Mouse (Mus musculus) myocyte (in vitro differentiated cells): ENCODE data around the gene Gemin4. TPM values are rescaled to one million over a fixed set of nuclear protein-coding genes. Genes with fewer than 3 reads are reported as not detected.

Source experiments
- H3K27me3 ChIP-seq: one replicate; pipeline ENCODE4 v1.6.1; 2011; ENCODE audit not compliant: control insufficient read depth, insufficient read depth, insufficient read length
- H3K36me3 ChIP-seq: one replicate; pipeline ENCODE4 v1.6.1; 2011; ENCODE audit not compliant: control insufficient read depth, insufficient read depth
- H3K4me2 ChIP-seq: one replicate; pipeline ENCODE4 v1.6.1; 2011; ENCODE audit warnings: low read depth, control low read depth
- H3K4me3 ChIP-seq: one replicate; pipeline ENCODE4 v1.5.1; 2011; ENCODE audit warnings: mild to moderate bottlenecking, control low read depth, moderate library complexity
- H3K79me2 ChIP-seq: one replicate; pipeline ENCODE4 v1.6.1; 2011; ENCODE audit not compliant: control insufficient read depth, insufficient read depth
- H3ac ChIP-seq: one replicate; pipeline ENCODE4 v1.6.1; 2011; ENCODE audit not compliant: control insufficient read depth, insufficient read length
- CEBPB ChIP-seq: IDR thresholded peaks from 2 replicates; pipeline ENCODE4 v1.6.1; 2011; ENCODE audit warnings: mild to moderate bottlenecking, moderate library complexity; ENCODE audit not compliant: poor library complexity, insufficient read depth, severe bottlenecking
- E2F4 ChIP-seq: IDR thresholded peaks from one replicate; pipeline ENCODE4 v1.6.1; 2011; ENCODE audit warnings: mild to moderate bottlenecking, control low read depth, moderate library complexity; ENCODE audit not compliant: insufficient read depth
- MAX ChIP-seq: IDR thresholded peaks from one replicate; pipeline ENCODE4 v1.6.1; 2011; ENCODE audit warnings: low read depth, mild to moderate bottlenecking, control low read depth
- MYOD1 ChIP-seq, 3 experiments: IDR thresholded peaks; one replicate each; pipeline ENCODE4 v1.6.1; 2011; ENCODE audit warnings: control low read depth in 2 of 3, low read depth in 2 of 3, mild to moderate bottlenecking in 2 of 3, moderate library complexity in 1 of 3; ENCODE audit not compliant: insufficient read length in 2 of 3, control insufficient read depth in 1 of 3
- MYOG ChIP-seq, 3 experiments: IDR thresholded peaks; one replicate each; pipeline ENCODE4 v1.6.1; 2011; ENCODE audit warnings: control low read depth in 2 of 3, low read depth in 2 of 3, mild to moderate bottlenecking in 2 of 3; ENCODE audit not compliant: insufficient read length in 2 of 3, control insufficient read depth in 1 of 3, insufficient read depth in 1 of 3
- POLR2A ChIP-seq: IDR thresholded peaks from one replicate; pipeline ENCODE4 v1.6.1; 2011; ENCODE audit warnings: low read depth, mild to moderate bottlenecking, control low read depth, moderate library complexity; ENCODE audit not compliant: insufficient read length
- POLR2AphosphoS2 ChIP-seq: IDR thresholded peaks from one replicate; pipeline ENCODE4 v1.6.1; 2011; ENCODE audit warnings: low read depth, control low read depth; ENCODE audit not compliant: insufficient read length
- REST ChIP-seq: IDR thresholded peaks from one replicate; pipeline ENCODE4 v1.6.1; 2011; ENCODE audit warnings: mild to moderate bottlenecking, control low read depth, moderate library complexity; ENCODE audit not compliant: insufficient read depth, insufficient read length
- SRF ChIP-seq: IDR thresholded peaks from one replicate; pipeline ENCODE4 v1.6.1; 2011; ENCODE audit warnings: low read depth; ENCODE audit not compliant: control insufficient read depth, insufficient read length
- TCF12 ChIP-seq: IDR thresholded peaks from one replicate; pipeline ENCODE4 v1.6.1; 2011; ENCODE audit warnings: mild to moderate bottlenecking, control low read depth; ENCODE audit not compliant: poor library complexity, insufficient read depth, severe bottlenecking
- TCF3 ChIP-seq: IDR thresholded peaks from one replicate; pipeline ENCODE4 v1.6.1; 2011; ENCODE audit warnings: low read depth, control low read depth; ENCODE audit not compliant: insufficient read length
- USF1 ChIP-seq: IDR thresholded peaks from one replicate; pipeline ENCODE4 v1.6.1; 2011; ENCODE audit warnings: low read depth, mild to moderate bottlenecking, control low read depth, moderate library complexity
- polyA plus RNA-seq: library from polyadenylated mRNA; unstranded; fragments of >200 nt; fragmentation: generic; extraction: Trizol; gene quantifications from one replicate; pipeline ENCODE4 v1.2.1, GENCODE M21; 2012; ENCODE audit warnings: missing spikeins

Gemin4 gene
- polyA plus RNA-seq, 1 experiment: 10.7 TPM

DNA sequence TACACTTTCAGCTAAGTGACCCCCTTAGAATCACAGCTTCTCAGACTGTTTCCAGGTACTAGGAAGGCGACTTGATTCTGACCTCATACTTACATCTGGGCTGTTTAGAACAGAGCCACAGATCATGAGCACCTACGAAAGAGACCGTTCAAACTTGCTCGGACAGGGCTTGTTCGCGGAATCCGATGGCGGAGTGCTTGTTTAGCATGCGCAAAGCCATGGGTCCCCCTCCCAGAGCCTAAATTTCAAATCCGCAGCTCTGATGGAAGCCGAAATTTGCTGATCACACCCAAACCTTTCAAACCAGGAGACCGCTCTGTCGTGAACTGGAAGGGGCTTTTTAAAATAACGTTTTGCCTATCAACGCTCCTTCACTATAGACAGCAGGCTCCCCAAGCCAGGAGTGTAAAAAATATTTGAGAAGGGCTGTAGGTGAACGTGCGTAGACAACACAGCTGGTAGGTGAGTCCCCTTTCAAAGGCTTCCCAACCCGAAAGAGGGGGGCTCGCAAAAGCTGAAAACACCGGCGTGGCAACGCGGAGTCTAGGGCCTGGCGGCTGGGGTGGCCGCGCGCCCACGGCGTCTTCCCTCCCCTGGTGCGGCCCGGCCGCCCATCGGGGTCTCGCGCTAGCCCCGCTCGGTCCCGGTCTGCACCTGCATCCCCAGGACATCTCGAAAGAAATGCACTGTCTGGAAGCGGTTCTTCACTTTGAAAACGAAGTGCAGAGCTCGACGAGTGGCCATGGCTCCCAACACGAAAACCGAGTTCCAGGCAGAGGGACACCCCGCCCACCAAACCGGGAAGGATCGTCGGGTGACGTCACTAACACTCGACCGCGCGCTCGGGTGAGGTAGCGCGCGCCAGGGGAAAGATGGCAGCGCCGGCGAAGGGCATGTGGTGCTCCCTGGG, 25.7 kb upstream of the Gemin4 start, which contains the start of the genes Mrm3 and Glod4:
Gene Mrm3 (plus strand): TSS at position 815 of the 910 bp plus-strand sequence.
Gene Glod4 (minus strand): TSS at position 825 of the 910 bp plus-strand sequence.
- H3K79me2 ChIP-seq: peaks cover 32% of the 10 kb centered on the region
- H3K27me3 ChIP-seq: no peaks in the 10 kb centered on the region
- peaks cover 12% of the 10 kb centered on the region for H3K36me3 ChIP-seq
- peak within 1 kb of the TSS; percentile 68 for H3ac ChIP-seq
- H3K4me3 ChIP-seq: peak within 1 kb of the TSS; percentile 85
- TF ChIP-seq TCF12 (no peak), CEBPB (no peak), REST (no peak), SRF (peak; percentile 90), USF1 (no peak), TCF3 (no peak), MAX (no peak), E2F4 (peak; percentile 25), MYOD1 (IDR thresholded peaks at IDR 0.05; ENCODE audit: control insufficient read depth in 1 of 3, insufficient read length in 2 of 3, low read depth in 2 of 3) (no peak), POLR2A (peak; percentile 91), POLR2AphosphoS2 (peak; percentile 97), MYOG (IDR thresholded peaks at IDR 0.05; ENCODE audit: control insufficient read depth in 1 of 3, insufficient read depth in 1 of 3, insufficient read length in 2 of 3, low read depth in 2 of 3) (no peak)
- H3K4me2 ChIP-seq: peak within 1 kb of the TSS; percentile 99

DNA sequence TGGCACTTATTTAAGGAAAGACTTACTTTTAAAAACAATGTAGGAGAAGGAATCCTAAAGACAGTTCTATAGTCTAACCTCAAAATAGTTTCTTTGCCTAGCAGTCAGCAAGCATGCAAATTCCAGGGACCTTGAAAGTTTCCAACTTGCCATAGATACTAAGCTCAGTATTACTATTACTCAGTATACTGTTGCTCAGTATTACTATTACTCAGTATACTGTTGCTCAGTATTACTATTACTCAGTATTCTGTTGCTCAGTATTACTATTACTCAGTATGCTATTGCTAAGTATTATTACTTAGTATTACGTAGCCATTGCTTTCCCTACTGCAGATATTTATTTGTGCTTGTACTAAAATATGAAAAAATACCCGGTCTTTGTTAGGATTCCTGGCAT, 22.3 kb upstream of the Gemin4 start:
- H3K4me2 ChIP-seq: no peak overlapping the region
- no peaks in the 10 kb centered on the region for H3K36me3 ChIP-seq
- peaks cover 20% of the 10 kb centered on the region for H3K79me2 ChIP-seq
- no peak overlapping the region for H3ac ChIP-seq
- no peak overlapping the region for H3K4me3 ChIP-seq
- no peaks in the 10 kb centered on the region for H3K27me3 ChIP-seq
- no peak for TF ChIP-seq SRF
- TF ChIP-seq REST: no peak
- no peak for TF ChIP-seq TCF3
- TF ChIP-seq USF1: no peak
- no peak for TF ChIP-seq MAX
- TF ChIP-seq MYOG (IDR thresholded peaks at IDR 0.05; ENCODE audit: control insufficient read depth in 1 of 3, insufficient read depth in 1 of 3, insufficient read length in 2 of 3, low read depth in 2 of 3): no peak
- no peak for TF ChIP-seq CEBPB
- TF ChIP-seq POLR2A: no peak
- no peak for TF ChIP-seq POLR2AphosphoS2
- TF ChIP-seq MYOD1 (IDR thresholded peaks at IDR 0.05; ENCODE audit: control insufficient read depth in 1 of 3, insufficient read length in 2 of 3, low read depth in 2 of 3): no peak
- no peak for TF ChIP-seq E2F4
- TF ChIP-seq TCF12: no peak

DNA sequence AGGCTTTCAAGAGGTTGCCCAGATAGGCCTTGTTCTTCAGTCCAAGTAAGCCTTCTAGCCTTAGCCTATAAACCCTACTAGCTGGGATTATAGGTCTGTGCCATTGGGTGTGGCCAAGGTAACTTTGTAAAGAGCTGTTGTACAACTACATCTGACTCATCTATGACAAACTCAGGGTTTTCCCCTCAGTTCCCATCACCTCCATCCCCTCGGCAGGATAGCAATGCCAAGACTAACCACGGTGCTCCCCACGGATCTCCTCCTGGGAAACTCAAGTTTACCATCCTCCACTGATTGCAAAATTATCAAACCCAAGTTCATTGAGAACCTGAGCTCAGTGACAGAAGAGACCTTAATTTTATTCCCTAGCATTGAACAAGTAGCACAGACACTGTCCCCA, 18.7 kb upstream of the Gemin4 start:
- Histone ChIP-seq H3ac (no peak overlapping the region), H3K4me3 (no peak overlapping the region), H3K79me2 (no peaks in the 10 kb centered on the region), H3K4me2 (no peak overlapping the region), H3K36me3 (peaks cover 18% of the 10 kb centered on the region), H3K27me3 (no peaks in the 10 kb centered on the region)
- TF ChIP-seq E2F4: no peak
- no peak for TF ChIP-seq CEBPB
- no peak for TF ChIP-seq POLR2AphosphoS2
- TF ChIP-seq REST: no peak
- no peak for TF ChIP-seq TCF12
- TF ChIP-seq TCF3: no peak
- no peak for TF ChIP-seq MAX
- TF ChIP-seq POLR2A: no peak
- no peak for TF ChIP-seq USF1
- TF ChIP-seq MYOG (IDR thresholded peaks at IDR 0.05; ENCODE audit: control insufficient read depth in 1 of 3, insufficient read depth in 1 of 3, insufficient read length in 2 of 3, low read depth in 2 of 3): no peak
- no peak for TF ChIP-seq MYOD1 (IDR thresholded peaks at IDR 0.05; ENCODE audit: control insufficient read depth in 1 of 3, insufficient read length in 2 of 3, low read depth in 2 of 3)
- TF ChIP-seq SRF: no peak

DNA sequence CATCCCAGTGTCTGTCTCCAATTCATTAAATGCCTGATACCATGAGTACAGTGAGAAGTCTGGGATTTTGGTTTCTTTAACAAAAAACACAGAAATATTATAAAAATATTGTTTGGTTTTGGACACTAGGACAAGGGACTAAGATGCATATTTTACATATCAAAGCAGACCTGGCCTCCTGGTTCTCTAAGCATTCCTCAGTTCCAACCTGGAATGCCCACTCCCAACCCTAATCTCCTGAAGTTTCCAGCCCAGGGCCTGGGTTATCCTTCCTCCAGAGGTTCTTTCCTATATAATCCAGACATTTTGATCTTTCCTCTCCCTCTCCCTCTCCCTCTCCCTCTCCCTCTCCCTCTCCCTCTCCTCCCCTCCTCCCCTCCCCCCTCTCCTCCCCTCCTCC, 7.6 kb upstream of the Gemin4 start:
- no peaks in the 10 kb centered on the region for H3K27me3 ChIP-seq
- H3K36me3 ChIP-seq: peaks cover 4% of the 10 kb centered on the region
- H3K4me2 ChIP-seq: no peak overlapping the region
- TF ChIP-seq USF1: no peak
- TF ChIP-seq MAX: no peak
- TF ChIP-seq REST: no peak
- TF ChIP-seq MYOD1 (IDR thresholded peaks at IDR 0.05; ENCODE audit: control insufficient read depth in 1 of 3, insufficient read length in 2 of 3, low read depth in 2 of 3): no peak
- TF ChIP-seq POLR2AphosphoS2: no peak
- no peak for TF ChIP-seq MYOG (IDR thresholded peaks at IDR 0.05; ENCODE audit: control insufficient read depth in 1 of 3, insufficient read depth in 1 of 3, insufficient read length in 2 of 3, low read depth in 2 of 3)
- TF ChIP-seq TCF12: no peak
- TF ChIP-seq CEBPB: no peak
- TF ChIP-seq SRF: no peak
- no peak for TF ChIP-seq TCF3
- H3K79me2 ChIP-seq: no peaks in the 10 kb centered on the region
- no peak overlapping the region for H3K4me3 ChIP-seq
- no peak overlapping the region for H3ac ChIP-seq
